Mouse (Mus musculus) limb, embryonic 14.5 days (tissue): ENCODE data around the gene Gm20521. TPM values are rescaled to one million over a fixed set of nuclear protein-coding genes. Genes with fewer than 3 reads are reported as not detected.

Source experiments
- ATAC-seq: fragments of 200-750 bp; cut with Nextera tagmentation; 2 replicates; pipeline ENCODE4 v1.8.0; 2017; ENCODE audit warnings: low read depth, moderate number of reproducible peaks, moderate TSS enrichment; ENCODE audit not compliant: low FRiP score
- DNase-seq: peaks from one replicate; pipeline ENCODE4 v3.0.0-alpha.2; 2015; ENCODE audit warnings: low spot score
- H3K27ac ChIP-seq: fragments of 300-500 bp; sonication (generic); replicated peaks from 2 replicates; pipeline ENCODE4 v1.5.1; 2014; ENCODE audit warnings: low read depth, mild to moderate bottlenecking, low read length, moderate library complexity, mixed read lengths
- H3K27me3 ChIP-seq: fragments of 300-500 bp; sonication (generic); 2 replicates; pipeline ENCODE4 v1.6.1; 2014; ENCODE audit warnings: low read length, mixed read lengths; ENCODE audit not compliant: control insufficient read depth, insufficient read depth
- H3K36me3 ChIP-seq: fragments of 300-500 bp; sonication (generic); 2 replicates; pipeline ENCODE4 v1.6.1; 2014; ENCODE audit warnings: mild to moderate bottlenecking, low read length, moderate library complexity, mixed read lengths; ENCODE audit not compliant: control insufficient read depth, insufficient read depth
- H3K4me1 ChIP-seq: fragments of 300-500 bp; sonication (generic); 2 replicates; pipeline ENCODE4 v1.6.1; 2014; ENCODE audit warnings: antibody characterized with exemption, low read length, mixed read lengths; ENCODE audit not compliant: control insufficient read depth, insufficient read depth
- H3K4me2 ChIP-seq: fragments of 300-500 bp; sonication (generic); replicated peaks from 2 replicates; pipeline ENCODE4 v1.6.1; 2014; ENCODE audit warnings: low read depth, mild to moderate bottlenecking, low read length, moderate library complexity; ENCODE audit not compliant: severe bottlenecking
- H3K4me3 ChIP-seq: fragments of 300-500 bp; sonication (generic); replicated peaks from 2 replicates; pipeline ENCODE4 v1.5.1; 2014; ENCODE audit warnings: low read length
- H3K9ac ChIP-seq: fragments of 300-500 bp; sonication (generic); 2 replicates; pipeline ENCODE4 v1.6.1; 2014; ENCODE audit warnings: mild to moderate bottlenecking, low read depth, low read length, moderate library complexity; ENCODE audit not compliant: severe bottlenecking
- H3K9me3 ChIP-seq: fragments of 300-500 bp; sonication (generic); 2 replicates; pipeline ENCODE4 v1.6.1; 2016; ENCODE audit warnings: low read length; ENCODE audit not compliant: control insufficient read depth
- POLR2A ChIP-seq: fragments of 200-500 bp; IDR thresholded peaks from 2 replicates; pipeline ENCODE4 v1.8.0; 2012; ENCODE audit warnings: inconsistent platforms, mild to moderate bottlenecking, moderate library complexity, borderline replicate concordance; ENCODE audit not compliant: insufficient read depth, insufficient read length; ENCODE audit errors: extremely low read depth
- WGBS: fragments of 180-500 bp; shearing (Covaris S2); extraction: QIAGEN DNeasy Blood & Tissue Kit; methylation state at CpG from one replicate; pipeline ENCODE4 v1.1.7; 2014; 5-methylcytosine and 5-hydroxymethylcytosine counted together
- polyA plus RNA-seq, 2 experiments: library from polyadenylated mRNA; depleted of rRNA in 1 of 2; stranded (reverse) in 1 of 2; unstranded in 1 of 2; fragments of >200 nt; fragmentation: Nextera tagmentation in 1 of 2; extraction: Ambion mirVana in 1 of 2; gene quantifications; 2 replicates each; pipeline versions ENCODE4 v1.2.1 to v1.2.3; 2012 to 2014

Gene Gm20521
- polyA plus RNA-seq, 2 experiments = 0.16 TPM; not detected in 1

- no peaks in the 10 kb centered on the region for H3K9me3 ChIP-seq
- peak overlapping the region; percentile 98 for H3K4me2 ChIP-seq
- DNase-seq (peak; percentile 81), ATAC-seq (peak; percentile 91)
- 0 out of 2 replicates have a peak overlapping the region, but pooled peaks have one; percentile 38 for H3K27ac ChIP-seq
- 0% methylated on average over 27 of the region's 72 CpGs for WGBS
- H3K27me3 ChIP-seq = peaks cover 23% of the 10 kb centered on the region; the same call in 1 of the 2 replicates
- no peaks in the 10 kb centered on the region for H3K36me3 ChIP-seq
- TF ChIP-seq POLR2A = 0 out of 2 replicates have a peak, but pooled peaks have one; percentile 59
- H3K4me1 ChIP-seq = peaks cover 5% of the 10 kb centered on the region; the same call in 1 of the 2 replicates
- peak overlapping the region; percentile 72 for H3K4me3 ChIP-seq
- H3K9ac ChIP-seq = peak overlapping the region; percentile 71
Measured at GRCm38 (mm10) chr14:54876539-54877047, 6.6 kb upstream of the Gm20521 start.

DNA sequence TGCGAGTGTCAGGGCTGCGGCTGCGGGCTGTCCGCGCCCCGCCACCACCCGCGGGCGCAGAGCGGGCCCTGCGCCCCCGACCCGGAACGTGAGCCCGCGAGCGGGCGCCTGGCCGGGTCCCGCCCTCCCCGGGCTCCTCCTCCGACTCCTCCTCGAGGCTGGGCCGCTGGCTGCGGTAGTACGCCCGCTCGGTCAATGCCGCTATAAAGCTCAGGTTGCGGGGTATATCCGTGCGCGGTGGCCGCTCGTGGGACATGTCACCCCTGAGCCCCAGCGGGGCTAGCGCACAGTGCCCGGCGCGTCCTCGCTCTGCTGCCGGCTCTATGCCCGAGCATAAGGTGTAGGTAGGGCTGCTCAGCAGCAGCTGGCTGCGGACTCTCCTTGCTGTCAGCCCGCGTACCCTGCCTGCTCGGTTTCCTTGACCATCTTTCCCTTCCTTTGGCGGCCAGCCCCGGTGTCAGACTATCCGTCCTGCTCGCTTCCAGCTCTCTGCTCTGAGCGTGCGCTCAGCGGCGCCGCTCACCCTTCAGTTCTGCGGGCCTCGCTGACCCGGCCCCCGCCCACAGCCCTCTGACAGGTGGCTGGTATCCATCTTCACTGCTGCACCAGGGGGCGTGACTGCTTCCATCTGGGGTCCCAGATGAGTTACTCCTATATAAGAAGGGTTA, 6.1 kb upstream of the Gm20521 start, which contains the start of gene Ppp1r3e:
Gene Ppp1r3e (minus strand): TSS at position 503 of the 668 bp plus-strand sequence.
- no peak for TF ChIP-seq POLR2A

DNA sequence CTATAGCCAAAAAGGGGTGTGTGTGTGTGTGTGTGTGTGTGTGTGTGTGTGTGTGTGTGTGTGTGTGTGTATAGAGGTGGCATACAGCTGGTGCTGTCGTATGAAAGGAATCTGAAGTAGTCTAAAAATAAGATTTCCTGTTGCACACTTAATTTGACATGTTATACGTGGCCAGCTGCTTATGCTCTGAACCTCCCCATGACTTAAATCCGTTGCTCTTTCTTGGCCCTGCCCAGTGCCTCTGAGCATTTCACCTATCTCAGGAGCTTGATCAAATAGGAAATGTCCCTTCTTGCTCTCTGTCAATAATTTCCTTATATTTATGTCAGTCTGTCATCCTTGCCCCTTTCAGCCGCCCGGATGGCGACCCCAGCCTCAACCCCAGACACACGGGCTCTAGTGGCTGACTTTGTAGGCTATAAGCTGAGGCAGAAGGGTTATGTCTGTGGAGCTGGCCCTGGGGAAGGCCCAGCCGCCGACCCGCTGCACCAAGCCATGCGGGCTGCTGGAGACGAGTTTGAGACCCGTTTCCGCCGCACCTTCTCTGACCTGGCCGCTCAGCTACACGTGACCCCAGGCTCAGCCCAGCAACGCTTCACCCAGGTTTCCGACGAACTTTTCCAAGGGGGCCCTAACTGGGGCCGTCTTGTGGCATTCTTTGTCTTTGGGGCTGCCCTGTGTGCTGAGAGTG, 926 bp downstream of the Gm20521 start:
- Histone ChIP-seq H3K4me1 (peaks cover 11% of the 10 kb centered on the region), H3K4me2 (peak overlapping the region; percentile 89), H3K36me3 (peaks cover 23% of the 10 kb centered on the region), H3K27me3 (no peaks in the 10 kb centered on the region), H3K4me3 (peak overlapping the region; percentile 70), H3K9me3 (no peaks in the 10 kb centered on the region), H3K27ac (peak overlapping the region; percentile 90), H3K9ac (peak overlapping the region; percentile 78)
- WGBS = 27% methylated on average over 21 of the region's 21 CpGs
- ATAC-seq = peak; percentile 25
- no peak for DNase-seq
- TF ChIP-seq POLR2A = no peak

More for the DNA sequence above, 6.1 kb upstream of the Gm20521 start, which contains the start of gene Ppp1r3e:
- H3K9me3 ChIP-seq = no peaks in the 10 kb centered on the region
- ATAC-seq = peak; percentile 87
- H3K27me3 ChIP-seq = peaks cover 23% of the 10 kb centered on the region; the same call in 1 of the 2 replicates
- peak within 1 kb of the TSS; percentile 71 for H3K9ac ChIP-seq
- peak within 1 kb of the TSS; percentile 72 for H3K4me3 ChIP-seq
- WGBS = 2% methylated on average over 42 of the region's 61 CpGs
- peak within 1 kb of the TSS; percentile 98 for H3K4me2 ChIP-seq
- H3K36me3 ChIP-seq = no peaks in the 10 kb centered on the region
- 0 out of 2 replicates have a peak within 1 kb of the TSS, but pooled peaks have one; percentile 38 for H3K27ac ChIP-seq
- H3K4me1 ChIP-seq = peaks cover 5% of the 10 kb centered on the region; the same call in 1 of the 2 replicates
- DNase-seq = peak; percentile 39

- no peaks in the 10 kb centered on the region for H3K9me3 ChIP-seq
- H3K27me3 ChIP-seq = no peaks in the 10 kb centered on the region
- no peak overlapping the region for H3K4me2 ChIP-seq
- 92% methylated on average over 11 of the region's 11 CpGs for WGBS
- H3K9ac ChIP-seq = no peak overlapping the region
- no peak for DNase-seq
- H3K4me1 ChIP-seq = peaks cover 11% of the 10 kb centered on the region
- H3K36me3 ChIP-seq = peaks cover 23% of the 10 kb centered on the region
- H3K27ac ChIP-seq = no peak overlapping the region
- no peak for TF ChIP-seq POLR2A
- H3K4me3 ChIP-seq = no peak overlapping the region
- no peak for ATAC-seq
Measured at GRCm38 (mm10) chr14:54885309-54885708, 2.1 kb downstream of the Gm20521 start.

GRCm38 (mm10) chr14:54892200-54892599, 9.0 kb downstream of the Gm20521 start, which contains the start of gene Pabpn1:
TSS of gene Pabpn1 (plus strand) at chr14:54892500.
- DNase-seq (no peak), ATAC-seq (no peak)
- Histone ChIP-seq H3K4me3 (peak within 1 kb of the TSS; percentile 98), H3K4me1 (peaks cover 5% of the 10 kb centered on the region), H3K4me2 (peak within 1 kb of the TSS; percentile 56), H3K27ac (peak within 1 kb of the TSS; percentile 75), H3K27me3 (no peaks in the 10 kb centered on the region), H3K9ac (peak within 1 kb of the TSS; percentile 38; the same call in 1 of the 2 replicates), H3K9me3 (no peaks in the 10 kb centered on the region), H3K36me3 (peaks cover 21% of the 10 kb centered on the region)
- no peak for TF ChIP-seq POLR2A
- WGBS = 93% methylated on average over 3 of the region's 3 CpGs
